Mouse (Mus musculus): ENCODE measurements at regions not wholly inside any gene's neighbourhood (a gene's known extent, or its start where the extent isn't known, plus 50 kb on each side); places are given as distances from the start of the nearest gene placed in this dataset.

DNA sequence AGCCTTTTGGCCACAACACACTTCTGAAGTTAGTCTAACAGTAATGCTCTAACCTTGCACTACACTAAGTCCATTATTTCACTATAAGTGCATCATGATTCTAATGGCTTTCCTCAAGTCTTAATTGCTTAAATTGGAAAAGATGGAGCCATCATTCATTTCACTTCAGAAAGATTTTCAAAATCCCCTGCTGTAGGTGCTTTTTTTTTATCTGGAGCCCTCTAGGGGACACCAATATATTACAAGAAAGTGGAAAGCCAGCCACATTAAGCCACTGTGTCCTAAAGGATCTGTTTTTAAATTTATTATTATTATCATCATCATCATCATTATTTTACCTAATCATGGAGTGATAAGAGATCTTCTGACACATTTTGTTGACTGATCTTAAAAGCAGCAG is 783.7 kb upstream of the Ddx18 start:
- H3K36me3 ChIP-seq (replicated peaks; ENCODE audit: control insufficient read depth, insufficient read depth, low read depth), result no peaks in the 10 kb centered on the region
- no peak overlapping the region for H3K4me2 ChIP-seq (ENCODE audit: low read depth)
- TF ChIP-seq EP300 (IDR thresholded peaks at IDR 0.05; ENCODE audit: low read depth) (no peak), CTCF (IDR thresholded peaks at IDR 0.05; ENCODE audit: low read depth) (no peak)
- DNase-seq (ENCODE audit: low read depth in 3 of 3, low spot score in 3 of 3) (no peak), ATAC-seq (ENCODE audit: insufficient read depth) (no peak)
- no peaks in the 10 kb centered on the region for H3K27me3 ChIP-seq (ENCODE audit: control insufficient read depth, insufficient read depth, low read length)
- H3K4me3 ChIP-seq (ENCODE audit: insufficient read depth in 1 of 2, low read depth in 2 of 2, low read length in 2 of 2), result no peak overlapping the region
- no peak overlapping the region for H3K9ac ChIP-seq (replicated peaks)
- H3K4me1 ChIP-seq (replicated peaks; ENCODE audit: control insufficient read depth in 2 of 2, insufficient read depth in 2 of 2, low read length in 1 of 2), result no peaks in the 10 kb centered on the region
- no peaks in the 10 kb centered on the region for H3K9me3 ChIP-seq (ENCODE audit: control insufficient read depth, low read length)
- no peak overlapping the region for H3K27ac ChIP-seq

- H3K9me3 ChIP-seq (ENCODE audit: control insufficient read depth, low read length), result no peaks in the 10 kb centered on the region
- H3K4me1 ChIP-seq (replicated peaks; ENCODE audit: control insufficient read depth in 2 of 2, insufficient read depth in 2 of 2, low read length in 1 of 2), result no peaks in the 10 kb centered on the region
- TF ChIP-seq EP300 (IDR thresholded peaks at IDR 0.05; ENCODE audit: low read depth) (no peak), CTCF (IDR thresholded peaks at IDR 0.05; ENCODE audit: low read depth) (no peak)
- DNase-seq (ENCODE audit: low read depth in 3 of 3, low spot score in 3 of 3) (no peak), ATAC-seq (ENCODE audit: insufficient read depth) (no peak)
- H3K27me3 ChIP-seq (ENCODE audit: control insufficient read depth, insufficient read depth, low read length), result no peaks in the 10 kb centered on the region
- no peak overlapping the region for H3K27ac ChIP-seq
- no peak overlapping the region for H3K4me2 ChIP-seq (ENCODE audit: low read depth)
- no peak overlapping the region for H3K9ac ChIP-seq (replicated peaks)
- H3K4me3 ChIP-seq (ENCODE audit: insufficient read depth in 1 of 2, low read depth in 2 of 2, low read length in 2 of 2), result no peak overlapping the region
- WGBS (ENCODE audit: insufficient replicate concordance), result 74% methylated on average over 6 of the region's 6 CpGs
- H3K36me3 ChIP-seq (replicated peaks; ENCODE audit: control insufficient read depth, insufficient read depth, low read depth), result no peaks in the 10 kb centered on the region
Observed at GRCm38 (mm10) chr1:122333267-122333666, 765.5 kb upstream of the Ddx18 start.

GRCm38 (mm10) chr1:122328276-122328675 is 760.5 kb upstream of the Ddx18 start:
- no peak overlapping the region for H3K4me2 ChIP-seq (ENCODE audit: low read depth)
- H3K4me3 ChIP-seq (ENCODE audit: insufficient read depth in 1 of 2, low read depth in 2 of 2, low read length in 2 of 2), result no peak overlapping the region
- no peak overlapping the region for H3K9ac ChIP-seq (replicated peaks)
- no peaks in the 10 kb centered on the region for H3K9me3 ChIP-seq (ENCODE audit: control insufficient read depth, low read length)
- H3K27me3 ChIP-seq (ENCODE audit: control insufficient read depth, insufficient read depth, low read length), result no peaks in the 10 kb centered on the region
- H3K36me3 ChIP-seq (replicated peaks; ENCODE audit: control insufficient read depth, insufficient read depth, low read depth), result no peaks in the 10 kb centered on the region
- 32% methylated on average over 1 of the region's 1 CpGs for WGBS (ENCODE audit: insufficient replicate concordance)
- no peak for DNase-seq (ENCODE audit: low read depth in 3 of 3, low spot score in 3 of 3)
- no peak overlapping the region for H3K27ac ChIP-seq
- ATAC-seq (ENCODE audit: insufficient read depth), result no peak
- no peak for TF ChIP-seq CTCF (IDR thresholded peaks at IDR 0.05; ENCODE audit: low read depth)
- TF ChIP-seq EP300 (IDR thresholded peaks at IDR 0.05; ENCODE audit: low read depth), result no peak
- H3K4me1 ChIP-seq (replicated peaks; ENCODE audit: control insufficient read depth in 2 of 2, insufficient read depth in 2 of 2, low read length in 1 of 2), result no peaks in the 10 kb centered on the region
